ENCODE assay signal across 10 mouse cellular contexts in the genomic region with DNA sequence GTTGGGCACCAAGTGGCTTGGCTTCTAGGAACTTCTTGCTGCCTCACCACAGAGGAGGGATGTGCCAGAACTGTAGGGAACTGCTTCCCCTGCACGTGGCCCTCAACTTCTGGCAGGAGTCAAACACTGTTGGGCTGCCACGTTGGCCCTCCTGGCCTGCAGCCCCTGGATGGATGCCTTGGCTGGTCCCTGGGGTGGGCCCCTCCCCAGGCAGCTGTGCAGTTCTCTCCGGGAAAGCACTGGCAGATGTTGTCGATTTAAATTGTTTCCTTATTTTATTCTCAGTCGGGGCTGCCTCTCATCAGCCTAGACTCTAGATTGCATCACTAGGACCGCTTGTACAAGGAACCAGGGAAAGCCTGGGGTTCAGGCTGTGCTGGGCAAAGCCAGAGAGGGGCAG. TPM values are rescaled to one million over a fixed set of nuclear protein-coding genes. Genes with fewer than 3 reads are reported as not detected.
DNase-seq lines count a peak whose midpoint lies in the region; ATAC-seq and TF ChIP-seq lines count a peak whose summit lies in the region.
"Had no signal": no experiment of that assay in that cellular context is flagged by ENCODE, and none has a peak within 500 bp of the region (broad histone marks: within the 10 kb centered on the region; RNA-seq: fewer than 3 reads in every experiment).

No protein-coding gene starts in this region.

- intact Hi-C loops in gastrocnemius, postnatal 14 days (cut with DNase I; ENCODE audit: low total_unique reads): loop anchor here (5.0 kb wide), 1 partner anchor 42 kb away; no protein-coding TSS in a partner anchor

- 0 out of 2 replicates have a peak, but pooled peaks have one; percentile 26 for ATAC-seq in limb, embryonic 12.5 days (ENCODE audit: insufficient number of reproducible peaks, insufficient read depth, low FRiP score, low TSS enrichment, low read depth)
- ATAC-seq in neural tube, embryonic 15.5 days (ENCODE audit: low FRiP score): no peak
- no peak for ATAC-seq in midbrain, embryonic 15.5 days (replicated peaks)

- 22% methylated on average over 6 of the region's 6 CpGs for WGBS in cerebellum, adult 2 months
- 39% methylated on average over 6 of the region's 6 CpGs for WGBS in limb, embryonic 12.5 days
- WGBS in neural tube, embryonic 15.5 days: 64% methylated on average over 6 of the region's 6 CpGs
- 77% methylated on average over 6 of the region's 6 CpGs for WGBS in midbrain, embryonic 15.5 days

- no peak overlapping the region for H3K9ac ChIP-seq in limb, embryonic 12.5 days (replicated peaks)
- H3K9ac ChIP-seq in neural tube, embryonic 15.5 days (replicated peaks): no peak overlapping the region
- no peak overlapping the region for H3K9ac ChIP-seq in midbrain, embryonic 15.5 days
- H3K9ac ChIP-seq: hindbrain, embryonic 15.5 days had no signal

- TF ChIP-seq POLR2A in cerebellum, adult 2 months (IDR thresholded peaks at IDR 0.05; ENCODE audit: borderline replicate concordance, insufficient read depth, low read length): no peak

- H3K9me3 ChIP-seq in limb, embryonic 12.5 days: no peaks in the 10 kb centered on the region
- H3K9me3 ChIP-seq in neural tube, embryonic 15.5 days (replicated peaks): no peaks in the 10 kb centered on the region
- H3K9me3 ChIP-seq in midbrain, embryonic 15.5 days: no peaks in the 10 kb centered on the region
- H3K9me3 ChIP-seq: hindbrain, embryonic 15.5 days had no signal

- H3K4me1 ChIP-seq in cerebellum, adult 2 months (ENCODE audit: control insufficient read depth, insufficient read depth, low read length): peaks cover 45% of the 10 kb centered on the region
- peaks cover 21% of the 10 kb centered on the region for H3K4me1 ChIP-seq in limb, embryonic 12.5 days (replicated peaks)
- H3K4me1 ChIP-seq in neural tube, embryonic 15.5 days: peaks cover 7% of the 10 kb centered on the region; the same call in 1 of the 2 replicates
- H3K4me1 ChIP-seq in midbrain, embryonic 15.5 days: no peaks in the 10 kb centered on the region

- no peak overlapping the region for H3K4me3 ChIP-seq in cerebellum, adult 2 months (replicated peaks; ENCODE audit: insufficient read depth, low read depth, low read length)
- H3K4me3 ChIP-seq in limb, embryonic 12.5 days (replicated peaks): no peak overlapping the region
- H3K4me3 ChIP-seq in neural tube, embryonic 15.5 days (replicated peaks): no peak overlapping the region
- H3K4me3 ChIP-seq in midbrain, embryonic 15.5 days: no peak overlapping the region
- H3K4me3 ChIP-seq: hindbrain, embryonic 15.5 days had no signal

- no peak for TF ChIP-seq CTCF in cerebellum, adult 2 months (IDR thresholded peaks at IDR 0.05; ENCODE audit: borderline replicate concordance, insufficient read depth, low read depth, low read length)

- H3K36me3 ChIP-seq in limb, embryonic 12.5 days: peaks cover 28% of the 10 kb centered on the region
- no peaks in the 10 kb centered on the region for H3K36me3 ChIP-seq in neural tube, embryonic 15.5 days
- no peaks in the 10 kb centered on the region for H3K36me3 ChIP-seq in midbrain, embryonic 15.5 days (replicated peaks)
- H3K36me3 ChIP-seq: hindbrain, embryonic 15.5 days had no signal

- no peak overlapping the region for H3K4me2 ChIP-seq in limb, embryonic 12.5 days
- H3K4me2 ChIP-seq in neural tube, embryonic 15.5 days: no peak overlapping the region
- no peak overlapping the region for H3K4me2 ChIP-seq in midbrain, embryonic 15.5 days
- H3K4me2 ChIP-seq: hindbrain, embryonic 15.5 days had no signal

- H3K27ac ChIP-seq in cerebellum, adult 2 months (ENCODE audit: insufficient read depth, low read length): 0 out of 2 replicates have a peak overlapping the region, but pooled peaks have one; percentile 40
- peak overlapping the region; percentile 75 for H3K27ac ChIP-seq in limb, embryonic 12.5 days
- no peak overlapping the region for H3K27ac ChIP-seq in neural tube, embryonic 15.5 days (replicated peaks)
- no peak overlapping the region for H3K27ac ChIP-seq in midbrain, embryonic 15.5 days
- H3K27ac ChIP-seq: hindbrain, embryonic 15.5 days had no signal

- no peaks in the 10 kb centered on the region for H3K27me3 ChIP-seq in cerebellum, adult 2 months (ENCODE audit: control insufficient read depth, insufficient read depth, low read length)
- H3K27me3 ChIP-seq in limb, embryonic 12.5 days: no peaks in the 10 kb centered on the region
- H3K27me3 ChIP-seq in neural tube, embryonic 15.5 days (replicated peaks): no peaks in the 10 kb centered on the region
- no peaks in the 10 kb centered on the region for H3K27me3 ChIP-seq in midbrain, embryonic 15.5 days (replicated peaks)
- H3K27me3 ChIP-seq: hindbrain, embryonic 15.5 days had no signal

- DNase-seq in cerebellum, adult 2 months: peak; percentile 29 to 43
- DNase-seq in cerebellum, postnatal 14 days: no peak
- peak; percentile 95 for DNase-seq in 3T3-L1 (ENCODE audit: low read depth, low spot score)
- peak; percentile 87 for DNase-seq in gastrocnemius, postnatal 14 days
- no peak for DNase-seq in spleen, adult 18-20 months
- DNase-seq: B cell, adult 2 months had no signal

RNA-seq across cellular contexts. Expression of a gene that starts 14.6 kb away (rescaled TPM):
- polyA plus RNA-seq in cerebellum, adult 2 months (2012; rRNA removed): 38.1 and 40.2 TPM in 2 replicates
- total RNA-seq in gastrocnemius, postnatal 14 days (2021): 1 to 10 TPM; 3.5 to 4.2 TPM
- 12.3 and 16.0 TPM in 2 replicates for polyA plus RNA-seq in limb, embryonic 12.5 days (2016; fragmentation: Nextera tagmentation; extraction: Ambion mirVana)
- 6.7 and 7.0 TPM in 2 replicates for polyA plus RNA-seq in neural tube, embryonic 15.5 days (2015; fragmentation: Nextera tagmentation; extraction: Ambion mirVana)
- 7.3 TPM in 2 replicates for polyA plus RNA-seq in midbrain, embryonic 15.5 days (2015; fragmentation: Nextera tagmentation; extraction: Ambion mirVana)

RNA-seq across cellular contexts. Expression of a gene that starts 20.9 kb away (rescaled TPM):
- polyA plus RNA-seq in cerebellum, adult 2 months (2012; rRNA removed): 131 and 137 TPM in 2 replicates
- total RNA-seq in gastrocnemius, postnatal 14 days (2021): 10 to 100 TPM; 17.6 to 17.8 TPM
- polyA plus RNA-seq in limb, embryonic 12.5 days (2016; fragmentation: Nextera tagmentation; extraction: Ambion mirVana): 99.3 and 99.7 TPM in 2 replicates
- 141 and 147 TPM in 2 replicates for polyA plus RNA-seq in neural tube, embryonic 15.5 days (2015; fragmentation: Nextera tagmentation; extraction: Ambion mirVana)
- polyA plus RNA-seq in midbrain, embryonic 15.5 days (2015; fragmentation: Nextera tagmentation; extraction: Ambion mirVana): 145 and 150 TPM in 2 replicates

RNA-seq across cellular contexts. Expression of a gene that starts 24.8 kb away (rescaled TPM):
- polyA plus RNA-seq in cerebellum, adult 2 months (2012; rRNA removed): 25.2 and 28.4 TPM in 2 replicates
- total RNA-seq in gastrocnemius, postnatal 14 days (2021): not detected
- polyA plus RNA-seq in limb, embryonic 12.5 days (2016; fragmentation: Nextera tagmentation; extraction: Ambion mirVana): 3.9 and 5.4 TPM in 2 replicates
- polyA plus RNA-seq in neural tube, embryonic 15.5 days (2015; fragmentation: Nextera tagmentation; extraction: Ambion mirVana): 16.3 and 17.8 TPM in 2 replicates
- 11.3 and 11.8 TPM in 2 replicates for polyA plus RNA-seq in midbrain, embryonic 15.5 days (2015; fragmentation: Nextera tagmentation; extraction: Ambion mirVana)

RNA-seq across cellular contexts. Expression of a gene that starts 25.7 kb away (rescaled TPM):
- polyA plus RNA-seq in cerebellum, adult 2 months (2012; rRNA removed): 0.59 and 0.60 TPM in 2 replicates
- total RNA-seq in gastrocnemius, postnatal 14 days (2021): not detected
- 0.55 TPM in 1 of 2 replicates, not detected in the other for polyA plus RNA-seq in limb, embryonic 12.5 days (2016; fragmentation: Nextera tagmentation; extraction: Ambion mirVana)
- polyA plus RNA-seq in neural tube, embryonic 15.5 days (2015; fragmentation: Nextera tagmentation; extraction: Ambion mirVana): 0.59 and 0.99 TPM in 2 replicates
- 0.60 and 0.86 TPM in 2 replicates for polyA plus RNA-seq in midbrain, embryonic 15.5 days (2015; fragmentation: Nextera tagmentation; extraction: Ambion mirVana)

RNA-seq across cellular contexts. Expression of a gene that starts 37.1 kb away (rescaled TPM):
- 91.4 and 101 TPM in 2 replicates for polyA plus RNA-seq in cerebellum, adult 2 months (2012; rRNA removed)
- 10 to 100 TPM; 25.6 to 26.3 TPM for total RNA-seq in gastrocnemius, postnatal 14 days (2021)
- 29.8 and 29.9 TPM in 2 replicates for polyA plus RNA-seq in limb, embryonic 12.5 days (2016; fragmentation: Nextera tagmentation; extraction: Ambion mirVana)
- 43.9 and 44.6 TPM in 2 replicates for polyA plus RNA-seq in neural tube, embryonic 15.5 days (2015; fragmentation: Nextera tagmentation; extraction: Ambion mirVana)
- polyA plus RNA-seq in midbrain, embryonic 15.5 days (2015; fragmentation: Nextera tagmentation; extraction: Ambion mirVana): 33.3 and 36.5 TPM in 2 replicates

Comparison
In these comparisons a context has a peak if more than half of its experiments do, and no peak if none do; other contexts are left out.
1. DNase-seq: peak in cerebellum, adult 2 months (2 of 2), 3T3-L1 (single experiment) and gastrocnemius, postnatal 14 days (single experiment); none in cerebellum, postnatal 14 days (0 of 2) and spleen, adult 18-20 months (0 of 2).
2. H3K27ac ChIP-seq: peak in cerebellum, adult 2 months (single experiment) and limb, embryonic 12.5 days (single experiment); none in neural tube, embryonic 15.5 days (single experiment) and midbrain, embryonic 15.5 days (single experiment).